Mouse (Mus musculus) kidney, postnatal 4 days (tissue): ENCODE results near the gene Polr2i.
"Not testable (repeated sequence)": the region's sequence is repeated elsewhere in the genome, so short reads cannot be mapped to it uniquely, and the experiment has no call there.

Experiments used
- DNase-seq, 2 experiments: peaks; one replicate each; pipeline ENCODE4 v3.0.0; 2021; ENCODE audit warnings: mixed read lengths in 2 of 2

The Polr2i gene

DNA sequence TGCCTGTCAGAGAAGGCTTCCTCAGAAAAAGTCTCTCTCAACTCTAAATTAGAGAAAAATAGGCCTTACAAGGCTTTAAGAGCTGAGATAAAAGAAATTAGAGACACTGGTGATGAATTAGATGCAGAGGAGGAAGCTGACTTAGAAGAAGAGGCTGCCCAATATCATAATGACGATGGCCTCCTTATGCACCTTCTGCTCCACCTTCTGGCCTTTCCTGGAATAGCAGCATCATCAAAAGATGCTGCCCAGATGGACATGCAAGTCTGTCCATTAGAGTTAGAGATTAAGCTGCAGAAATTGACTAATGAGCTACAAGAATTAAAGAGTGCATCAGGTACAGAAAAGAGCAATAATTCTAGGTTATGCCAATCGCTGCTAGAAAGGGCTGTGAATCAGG is 26.4 kb upstream of the Polr2i start:
- DNase-seq = peak; percentile 74 to 81

DNA sequence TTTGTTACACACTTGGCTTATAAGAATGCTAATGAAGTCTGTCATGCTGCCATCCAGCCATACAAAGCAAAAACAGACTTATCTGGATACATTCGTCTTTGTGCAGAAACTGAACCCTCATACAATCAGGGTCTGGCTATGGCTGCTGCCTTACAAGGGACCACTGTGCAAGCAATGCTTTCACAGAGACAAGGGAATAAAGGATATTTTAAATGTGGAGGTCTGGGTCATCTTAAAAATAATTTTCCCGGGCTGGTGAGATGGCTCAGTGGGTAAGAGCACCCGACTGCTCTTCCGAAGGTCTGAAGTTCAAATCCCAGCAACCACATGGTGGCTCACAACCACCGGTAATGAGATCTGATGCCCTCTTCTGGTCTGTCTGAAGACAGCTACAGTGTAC is 25.4 kb upstream of the Polr2i start:
- not testable (repeated sequence) for DNase-seq

DNA sequence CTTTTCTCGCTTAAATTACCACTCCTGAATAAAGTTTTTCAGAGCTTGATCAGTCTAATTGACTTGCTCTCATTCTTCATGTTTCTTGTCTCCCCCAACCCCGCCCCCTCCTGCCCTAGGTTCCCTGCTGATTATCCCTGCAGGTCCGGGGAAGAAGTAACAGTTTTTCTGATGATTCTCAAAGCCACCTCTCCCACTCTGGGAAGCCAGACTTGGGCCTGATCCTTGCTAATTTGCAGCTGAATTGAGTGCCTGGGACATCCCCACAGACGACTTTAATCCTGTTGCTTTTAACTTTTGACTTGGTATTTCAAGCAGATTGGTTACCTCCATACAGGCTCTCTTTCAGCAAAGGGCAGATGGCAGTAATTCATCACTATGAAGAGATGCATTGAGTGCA is 20.7 kb upstream of the Polr2i start:
- DNase-seq = no peak

DNA sequence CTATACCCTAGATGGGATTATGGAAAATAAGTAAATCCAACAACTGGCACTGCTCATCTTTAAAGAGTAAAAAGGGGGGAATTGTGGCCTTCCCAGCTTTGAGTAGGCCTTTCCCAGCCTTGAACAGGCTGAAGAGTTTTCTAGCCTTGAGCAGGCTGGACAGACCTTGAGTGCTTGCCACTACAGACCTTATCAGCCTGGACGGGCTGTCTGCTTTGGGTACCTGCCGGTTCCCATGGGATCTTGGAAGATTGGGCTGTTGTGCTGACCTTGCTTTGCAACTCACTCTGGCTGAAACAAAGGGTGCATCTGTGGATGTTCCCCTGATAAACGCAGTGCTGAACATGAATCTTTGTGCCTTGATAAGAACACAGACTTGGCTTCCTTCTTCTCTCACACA is 17.9 kb upstream of the Polr2i start:
- DNase-seq = no peak

DNA sequence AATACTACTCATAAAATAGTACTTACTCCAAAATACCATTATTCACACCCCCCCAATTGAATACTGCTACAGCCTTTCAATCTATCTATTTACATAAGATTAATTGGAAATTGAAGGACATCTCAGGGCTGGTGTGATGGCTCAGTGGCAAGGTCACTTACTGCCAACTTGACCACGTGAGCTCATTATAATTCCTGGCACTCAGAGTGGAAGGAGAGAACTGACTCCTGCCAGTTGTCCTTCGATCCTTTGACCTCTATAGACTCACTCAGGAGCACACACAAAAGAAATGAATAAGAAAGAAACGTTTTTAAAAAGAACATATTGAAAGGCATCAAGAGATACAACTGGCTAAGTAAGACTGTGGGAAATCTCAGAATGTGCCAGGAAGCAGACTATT is 15.9 kb upstream of the Polr2i start:
- no peak for DNase-seq

DNA sequence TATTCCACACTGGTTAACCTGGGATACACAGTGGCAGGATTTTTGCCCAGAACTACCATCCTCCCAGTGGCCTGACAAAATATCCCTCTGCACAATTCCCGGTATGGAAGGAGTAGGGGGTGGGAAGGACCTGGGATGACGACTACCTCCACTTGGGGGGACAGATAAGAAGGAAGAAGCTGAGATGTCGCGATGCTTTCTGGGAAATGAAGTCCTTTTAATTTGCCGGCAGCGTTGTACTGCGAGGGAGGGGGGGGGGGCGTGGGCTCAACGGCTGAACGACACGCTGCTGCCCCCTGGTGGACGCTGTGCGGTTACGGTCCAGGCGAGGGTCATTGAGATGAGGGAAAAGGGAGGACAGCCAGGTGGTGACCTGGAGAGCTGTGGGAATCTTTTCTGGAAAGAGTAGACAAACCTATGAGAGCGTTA is 15.0 kb upstream of the Polr2i start:
- DNase-seq = peak; percentile 89 to 90

DNA sequence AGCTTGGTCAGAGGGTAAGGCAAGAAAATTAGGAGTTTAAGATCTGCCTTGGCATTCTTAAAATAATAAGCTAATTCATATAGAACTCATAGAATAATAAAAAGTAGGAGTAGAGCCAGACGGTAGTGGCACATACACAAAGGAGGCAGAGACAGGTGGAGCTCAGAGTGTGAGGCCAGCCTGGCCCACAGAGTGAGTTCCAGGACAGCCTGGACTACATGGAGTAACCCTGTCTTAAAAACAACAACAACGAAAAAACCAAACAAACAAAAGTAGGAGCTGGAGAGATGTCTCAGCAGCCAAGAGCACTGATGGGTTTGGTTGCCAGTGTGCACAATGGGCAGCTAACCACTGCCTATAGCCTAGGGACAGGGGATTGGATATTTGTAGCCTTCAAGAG is 14.5 kb upstream of the Polr2i start:
- no peak for DNase-seq

DNA sequence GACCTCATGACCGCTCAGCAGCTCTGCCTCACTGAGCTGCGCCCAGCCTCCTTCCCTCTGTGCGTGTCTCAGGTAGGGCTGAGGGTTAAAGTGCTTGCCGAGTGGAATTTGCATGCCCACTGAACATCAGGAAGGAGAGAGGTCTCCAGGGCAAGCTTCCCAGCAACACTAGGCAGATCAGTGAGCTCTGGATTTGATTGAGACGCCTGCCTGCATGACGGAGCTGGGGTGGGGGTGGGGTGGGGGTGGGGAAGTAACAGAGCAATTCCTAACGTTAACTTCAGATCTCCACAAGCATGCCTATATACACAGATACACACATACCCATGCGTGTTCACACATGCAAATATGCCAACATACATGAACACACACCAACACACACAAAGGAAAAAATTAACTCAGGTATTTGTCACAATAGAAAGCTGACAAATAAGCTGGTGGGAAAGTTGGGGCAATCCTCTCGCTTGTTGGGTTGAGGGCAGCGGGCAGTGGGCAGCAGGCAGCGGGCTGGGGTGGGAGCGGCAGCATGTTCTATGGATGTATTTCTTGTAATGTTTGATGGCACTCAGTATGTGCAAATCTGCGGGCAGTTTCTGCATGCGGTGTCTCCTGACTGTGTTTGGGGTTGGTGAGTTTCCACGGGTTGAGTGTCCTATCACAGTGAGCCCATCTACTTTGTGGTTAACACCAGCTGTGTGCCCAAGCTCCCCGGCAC is 12.3 kb upstream of the Polr2i start:
- DNase-seq = peak; percentile 84 to 88

DNA sequence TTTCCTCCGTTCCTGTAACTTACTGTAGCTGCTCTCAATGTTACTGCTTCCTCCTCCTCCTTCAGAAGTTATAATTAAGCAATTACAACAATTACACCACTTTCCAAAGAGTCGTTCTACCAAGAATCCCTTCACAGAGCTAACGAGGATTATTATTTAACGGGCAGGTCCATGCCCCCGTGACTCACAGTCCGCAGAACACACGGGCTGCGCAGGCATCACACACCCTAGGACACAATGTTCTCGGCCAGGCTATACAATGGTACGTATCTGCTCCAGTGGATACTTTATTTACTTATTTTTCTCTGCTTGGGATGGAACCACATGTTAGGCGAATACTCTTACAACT is 11.8 kb upstream of the Polr2i start:
- peak in 1 of 2 experiments; percentile 39 for DNase-seq

DNA sequence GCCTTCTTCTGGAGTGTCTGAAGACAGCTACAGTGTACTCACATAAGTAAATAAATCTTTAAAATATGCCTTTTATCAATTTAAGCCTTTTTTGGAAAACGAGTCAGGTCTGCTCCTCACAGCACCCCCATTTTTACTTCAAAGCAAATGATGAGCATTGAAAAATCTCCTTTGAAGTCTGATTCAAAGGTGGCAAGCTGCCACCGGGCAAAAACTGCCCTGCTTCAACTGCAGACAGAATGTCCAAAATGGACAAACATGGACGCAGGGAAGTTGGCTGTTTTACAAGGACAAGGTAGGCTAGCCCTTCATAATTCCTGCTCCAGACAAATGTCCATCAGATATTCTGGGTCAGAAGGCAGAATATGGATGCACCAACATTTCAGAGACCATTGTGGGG is 10.3 kb upstream of the Polr2i start:
- no peak for DNase-seq

DNA sequence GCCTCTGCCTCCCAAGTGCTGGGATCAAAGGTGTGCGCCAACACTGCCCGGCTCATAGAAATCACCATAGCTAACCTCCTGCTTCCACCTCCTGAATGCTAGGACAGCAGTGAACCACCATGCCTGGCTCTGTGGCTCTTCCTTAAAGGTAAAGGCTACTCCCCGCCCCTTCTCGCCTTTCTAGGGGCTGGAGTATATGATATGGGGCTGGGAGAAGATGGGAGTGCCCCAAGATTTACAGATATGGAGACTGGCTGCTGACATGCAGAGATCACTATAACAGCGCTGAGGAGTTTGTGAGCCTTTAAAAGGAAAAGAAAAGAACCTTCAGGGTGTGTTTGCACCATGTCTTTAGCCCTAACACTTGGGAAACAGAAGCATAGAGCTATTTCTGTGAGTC is 9.5 kb upstream of the Polr2i start:
- no peak for DNase-seq

DNA sequence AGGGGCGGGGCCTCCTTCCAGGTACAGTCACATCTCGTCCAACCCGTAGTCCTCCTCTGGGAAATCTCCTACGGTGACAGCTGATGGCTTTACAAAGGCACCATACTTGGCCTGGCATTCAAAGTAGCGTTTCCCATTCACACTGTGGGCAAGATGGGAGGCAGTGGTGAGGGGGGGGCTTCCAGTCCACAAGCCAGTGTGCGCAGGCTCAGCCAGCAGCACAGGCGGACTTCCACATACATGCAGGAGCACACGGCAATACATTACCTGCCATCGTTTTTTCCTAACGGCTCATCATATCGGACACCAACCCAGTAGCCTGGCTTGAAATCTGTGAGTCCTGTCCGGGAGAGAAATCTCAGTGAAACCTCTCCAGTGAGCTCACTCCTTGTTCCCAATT is 7.5 kb upstream of the Polr2i start:
- no peak for DNase-seq

DNA sequence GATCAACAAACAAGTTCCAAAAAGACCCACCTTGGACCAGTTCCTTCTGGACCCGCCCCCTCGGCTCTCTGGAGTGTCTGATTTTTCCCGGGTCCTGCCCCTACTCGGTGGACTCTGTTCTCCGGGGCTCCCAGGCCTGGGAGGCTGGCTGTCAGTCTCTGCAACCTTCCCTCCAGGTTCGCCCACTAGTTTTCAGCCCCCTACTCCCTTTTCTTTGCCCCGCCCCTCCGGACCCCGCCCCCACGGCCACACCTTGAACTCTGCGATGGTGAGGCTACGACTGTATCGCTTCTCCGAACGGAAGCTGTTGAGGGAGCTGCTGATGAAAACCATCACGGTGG is 450 bp upstream of the Polr2i start:
- no peak for DNase-seq

DNA sequence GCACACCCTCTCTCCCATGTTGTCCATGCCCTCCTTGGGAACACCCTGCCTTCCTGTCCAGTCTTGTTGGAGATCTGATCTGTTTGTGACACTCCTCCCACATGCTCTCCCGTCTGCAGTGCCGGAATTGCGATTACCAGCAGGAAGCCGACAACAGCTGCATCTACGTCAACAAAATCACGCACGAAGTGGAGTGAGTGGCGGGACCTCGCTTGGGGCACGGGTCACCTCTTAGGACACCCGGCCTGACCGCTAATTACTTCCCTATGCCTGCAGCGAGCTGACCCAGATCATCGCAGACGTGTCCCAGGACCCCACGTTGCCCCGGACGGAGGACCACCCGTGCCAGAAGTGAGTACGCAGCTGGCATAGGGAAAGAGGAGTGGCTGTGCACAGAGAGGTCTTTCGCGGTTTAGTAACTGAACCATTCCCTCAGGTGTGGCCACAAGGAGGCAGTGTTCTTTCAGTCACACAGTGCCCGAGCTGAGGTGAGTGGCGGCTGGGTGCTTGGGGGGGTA is 942 bp downstream of the Polr2i start:
- DNase-seq = peak; percentile 81 to 88

DNA sequence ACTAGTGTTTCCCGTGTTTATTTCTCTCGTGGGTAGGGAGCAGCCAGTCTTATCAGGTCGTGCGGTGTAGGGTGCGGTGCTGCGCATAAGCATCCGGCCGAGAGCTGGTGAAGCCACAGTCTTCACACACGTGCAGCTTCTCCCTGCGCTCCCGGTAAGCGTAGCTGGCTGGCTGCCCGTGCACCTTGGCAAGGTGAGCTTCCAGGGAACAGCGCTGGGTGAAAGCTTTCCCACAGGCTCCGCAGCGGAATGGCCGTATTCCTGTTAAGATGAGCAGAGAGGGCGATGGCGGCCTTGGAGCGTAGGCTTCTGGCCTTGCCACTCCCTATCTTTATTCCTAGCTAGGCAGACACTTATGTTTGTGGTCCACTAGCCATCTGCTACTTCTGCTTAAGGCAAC is 1.6 kb downstream of the Polr2i start:
- peak in 1 of 2 experiments; percentile 22 for DNase-seq

DNA sequence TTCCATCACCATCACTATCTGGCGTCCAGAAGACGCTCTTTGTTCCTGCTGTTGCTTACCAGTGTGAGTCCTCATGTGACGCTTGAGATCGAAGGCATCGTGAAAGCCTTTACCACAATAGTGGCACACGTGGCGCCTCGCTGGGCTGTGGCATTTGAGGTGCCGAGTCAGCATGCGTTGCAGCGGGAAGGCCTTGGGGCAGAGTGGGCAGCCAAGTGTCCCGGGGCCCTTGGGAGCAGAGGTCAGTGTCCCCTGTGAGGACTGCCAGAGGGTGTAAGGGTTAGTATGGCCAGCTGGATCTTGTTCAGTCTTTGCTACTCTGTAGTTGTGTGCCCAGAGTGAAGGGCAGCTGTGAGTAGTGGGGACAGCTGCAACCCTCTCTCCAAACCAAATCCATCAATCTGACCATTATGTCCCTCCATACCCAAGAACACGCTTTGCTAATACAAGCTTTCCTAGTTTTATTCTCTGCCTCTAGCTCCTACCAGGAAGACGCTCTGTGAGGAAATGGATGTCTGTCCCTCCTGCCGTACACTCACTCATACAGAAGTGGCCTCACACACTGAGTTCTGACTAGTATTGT is 2.6 kb downstream of the Polr2i start:
- DNase-seq = peak; percentile 26 to 61

DNA sequence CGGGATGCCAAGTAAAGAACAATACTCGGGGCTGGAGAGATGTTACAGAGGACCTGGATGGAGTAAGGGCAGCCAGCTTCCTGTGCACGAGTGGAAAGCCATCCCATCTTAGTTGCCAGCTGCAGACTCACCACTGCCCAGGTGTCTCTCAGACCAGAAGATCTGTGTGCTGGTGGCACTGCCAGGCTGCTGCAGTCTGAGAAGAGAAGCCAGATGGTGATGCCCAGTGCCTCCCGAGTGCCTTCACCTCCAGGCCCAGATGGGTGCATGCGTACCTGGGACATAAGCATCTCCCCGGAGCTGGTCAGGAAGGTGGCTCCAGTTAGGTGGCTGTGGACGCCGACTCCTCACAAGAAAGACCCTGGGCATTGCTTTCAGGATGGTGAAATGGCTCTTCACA is 3.3 kb downstream of the Polr2i start:
- DNase-seq = no peak

DNA sequence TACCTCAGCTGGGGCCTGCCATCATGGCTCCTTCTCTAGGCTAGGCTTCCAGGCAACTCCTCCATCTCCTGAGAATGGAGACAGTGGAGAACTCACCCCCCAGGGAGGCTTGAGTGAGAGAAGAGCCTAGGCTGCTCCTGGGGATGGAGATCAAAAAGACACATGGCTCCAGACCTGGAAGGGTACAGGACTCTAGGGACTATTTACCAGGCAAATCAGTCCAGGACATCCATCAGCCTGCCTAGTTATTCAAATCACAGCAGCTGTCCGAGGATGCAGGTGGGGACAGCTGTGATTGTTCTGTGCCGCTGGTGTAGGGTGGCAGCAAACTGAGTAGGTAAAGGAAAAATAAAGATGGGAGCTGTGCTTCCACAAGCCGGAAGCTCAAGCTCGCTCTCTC is 3.9 kb downstream of the Polr2i start, which contains the start of gene Ovol3:
Ovol3 (minus strand) TSS at position 101 of the 400 bp plus-strand sequence.
- no peak for DNase-seq

DNA sequence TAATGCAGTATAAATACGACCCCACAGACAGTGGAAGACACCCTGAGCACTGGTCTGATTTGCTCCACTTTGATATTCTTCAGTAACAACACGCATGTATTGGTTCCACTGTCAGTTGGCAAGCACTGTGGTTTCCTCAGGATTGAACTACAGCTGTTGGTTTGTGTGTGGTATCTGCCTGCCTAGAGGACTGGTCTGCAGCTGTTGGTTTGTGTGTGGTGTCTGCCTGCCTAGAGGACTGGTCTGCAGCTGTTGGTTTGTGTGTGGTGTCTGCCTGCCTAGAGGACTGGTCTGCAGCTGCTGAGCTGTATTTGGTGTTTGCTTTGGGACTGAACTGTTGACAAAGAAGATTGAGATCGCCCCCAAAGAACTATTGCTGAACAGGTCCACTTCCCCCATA is 5.6 kb downstream of the Polr2i start:
- not testable (repeated sequence) for DNase-seq

DNA sequence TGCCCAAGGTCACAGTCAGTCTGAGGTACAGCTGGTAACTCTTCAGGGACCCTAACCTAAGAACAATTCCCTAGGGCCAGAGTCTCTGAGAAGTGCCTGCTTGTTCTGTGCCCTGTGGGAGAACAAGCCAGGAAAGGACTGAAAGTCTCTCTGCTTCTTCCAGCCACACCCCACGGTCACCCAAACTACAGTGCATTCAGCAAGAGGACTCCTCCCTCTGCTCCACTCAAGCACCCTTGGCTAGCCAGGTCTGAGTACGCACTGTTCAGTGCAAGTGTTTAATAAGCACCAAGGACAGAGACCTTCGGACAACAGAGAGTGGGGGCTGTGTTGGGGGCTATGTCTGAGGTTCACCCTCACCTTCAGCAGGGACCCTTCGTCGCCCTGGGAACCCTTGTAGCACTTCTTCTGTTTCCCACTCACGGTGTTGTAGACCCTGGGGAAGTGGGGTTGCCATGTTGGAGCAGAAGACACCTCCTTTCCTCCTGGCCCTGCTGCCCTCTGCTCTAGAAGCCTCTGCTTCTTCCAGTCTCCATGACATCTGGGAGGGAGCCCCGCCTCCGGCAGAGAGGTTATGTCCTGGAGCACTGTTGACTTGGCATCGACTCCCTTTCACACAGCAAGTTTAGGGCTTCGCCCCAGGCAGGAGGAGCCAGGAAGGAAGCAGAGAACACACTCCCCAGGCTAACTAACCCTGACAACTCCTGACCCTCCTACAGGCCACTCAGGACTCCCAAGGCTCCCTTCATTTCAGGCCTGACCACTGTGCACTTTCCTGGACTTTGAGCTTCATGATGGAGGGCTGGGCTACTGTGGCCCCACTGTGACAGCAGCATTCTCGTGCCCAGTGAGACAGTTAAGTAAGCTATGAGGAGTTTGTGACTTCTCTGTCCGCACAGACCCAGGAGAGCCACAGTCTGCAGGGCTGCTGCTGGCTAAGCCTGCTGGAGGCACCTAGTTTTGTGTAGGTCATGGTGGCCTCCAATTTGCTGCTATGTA is 20.5 kb downstream of the Polr2i start:
- DNase-seq = peak; percentile 8 to 27

DNA sequence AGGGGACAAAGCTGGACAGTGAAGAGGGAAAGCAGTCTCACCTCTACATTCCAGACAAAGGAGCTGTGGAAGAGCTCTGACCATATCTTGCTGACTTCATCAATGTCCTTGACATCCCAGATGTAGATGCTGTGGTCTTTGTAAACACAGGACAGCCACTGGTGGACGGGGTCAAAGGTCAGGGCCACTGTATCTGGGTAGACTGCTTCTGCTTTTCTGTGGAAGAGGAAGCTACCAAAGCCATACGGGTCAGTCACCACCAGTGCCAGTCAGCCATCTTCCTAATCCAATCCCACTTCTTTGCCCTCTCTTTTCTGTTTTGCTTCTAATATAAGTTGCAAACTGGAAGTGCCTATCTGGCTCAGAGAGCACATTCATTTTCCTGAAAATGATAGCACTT is 33.3 kb downstream of the Polr2i start:
- DNase-seq = no peak

DNA sequence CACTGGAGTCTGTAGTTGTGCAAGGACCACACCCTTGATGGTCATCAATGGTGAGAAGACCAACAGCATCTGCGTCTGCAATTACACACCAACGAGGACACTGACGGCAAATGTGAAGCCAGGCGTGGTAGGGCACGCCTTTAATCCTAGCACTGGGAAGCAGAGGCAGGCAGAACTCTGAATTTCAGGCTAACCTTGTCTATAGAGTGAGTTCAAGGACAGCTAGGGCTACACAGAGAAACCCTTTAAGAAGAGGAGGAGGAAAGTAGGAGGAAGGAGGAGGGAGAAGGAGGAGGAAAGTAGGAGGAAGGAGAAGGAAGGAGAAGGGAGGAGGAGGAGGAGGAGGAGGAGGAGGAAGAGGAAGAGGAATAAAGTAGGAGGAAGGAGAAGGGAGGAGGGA is 33.8 kb downstream of the Polr2i start:
- DNase-seq = no peak

DNA sequence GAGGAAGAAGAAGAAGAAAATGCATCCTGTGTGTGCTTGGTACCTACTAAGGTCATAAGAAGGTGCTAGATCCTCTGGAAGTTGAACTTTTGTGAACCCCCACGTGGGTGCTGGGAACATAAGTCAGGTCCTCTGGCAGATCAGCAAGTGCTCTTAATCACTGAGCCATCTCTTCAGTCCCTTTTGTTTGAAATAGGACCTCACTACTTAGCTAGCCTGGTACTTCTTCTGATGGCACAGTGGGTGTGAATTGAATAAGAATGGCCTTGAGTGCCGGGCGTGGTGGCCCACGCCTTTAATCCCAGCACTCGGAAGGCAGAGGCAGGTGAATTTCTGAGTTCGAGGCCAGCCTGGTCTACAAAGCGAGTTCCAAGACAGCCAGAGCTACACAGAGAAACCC is 34.2 kb downstream of the Polr2i start:
- no peak for DNase-seq

DNA sequence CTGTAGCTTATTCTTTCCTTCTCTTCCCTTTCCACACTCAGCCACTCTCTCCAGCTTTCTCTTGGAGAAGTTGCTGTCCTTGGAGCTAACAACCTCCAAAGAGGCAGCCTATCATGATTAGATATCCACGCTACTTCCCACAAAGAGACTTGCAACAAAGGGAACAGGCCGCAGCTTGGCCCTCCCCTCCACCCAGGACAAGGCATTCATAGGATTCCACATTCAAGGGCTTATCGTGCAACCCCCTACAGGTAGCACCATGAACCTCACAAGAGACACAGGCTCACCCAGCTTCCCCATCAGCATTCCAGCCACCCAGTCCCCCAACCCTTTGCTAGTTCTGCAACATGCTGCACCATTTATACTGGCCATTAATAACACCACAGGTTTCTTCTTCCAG is 35.0 kb downstream of the Polr2i start:
- no peak for DNase-seq
